Mouse (Mus musculus) forebrain, embryonic 11.5 days (tissue): ENCODE measurements around the gene Kif9. TPM values are rescaled to one million over a fixed set of nuclear protein-coding genes. Genes with fewer than 3 reads are reported as not detected.

ENCODE experiments used
- ATAC-seq: fragments of 200-750 bp; cut with Nextera tagmentation; replicated peaks from 2 replicates; pipeline ENCODE4 v1.8.0; 2017; ENCODE audit warnings: moderate TSS enrichment; ENCODE audit not compliant: low FRiP score
- DNase-seq: peaks from one replicate; pipeline ENCODE4 v3.0.0-alpha.2; 2017; ENCODE audit warnings: low spot score
- H3K27ac ChIP-seq: fragments of 300-500 bp; sonication (generic); 2 replicates; pipeline ENCODE4 v1.5.1; 2014; ENCODE audit warnings: low read depth, low read length
- H3K27me3 ChIP-seq: fragments of 300-500 bp; sonication (generic); 2 replicates; pipeline ENCODE4 v1.6.1; 2014; ENCODE audit warnings: mild to moderate bottlenecking, low read length, mixed read lengths; ENCODE audit not compliant: control insufficient read depth, insufficient read depth
- H3K36me3 ChIP-seq: fragments of 300-500 bp; sonication (generic); 2 replicates; pipeline ENCODE4 v1.6.1; 2014; ENCODE audit warnings: mild to moderate bottlenecking, low read length, moderate library complexity, mixed read lengths; ENCODE audit not compliant: control insufficient read depth, insufficient read depth
- H3K4me1 ChIP-seq: fragments of 300-500 bp; sonication (generic); replicated peaks from 2 replicates; pipeline ENCODE4 v1.6.1; 2014; ENCODE audit warnings: low read length, mixed read lengths; ENCODE audit not compliant: control insufficient read depth, insufficient read depth
- H3K4me2 ChIP-seq: fragments of 300-500 bp; sonication (generic); 2 replicates; pipeline ENCODE4 v1.6.1; 2014; ENCODE audit warnings: low read depth, mild to moderate bottlenecking, low read length, moderate library complexity, mixed read lengths; ENCODE audit not compliant: severe bottlenecking
- H3K4me3 ChIP-seq: fragments of 300-500 bp; sonication (generic); 2 replicates; pipeline ENCODE4 v1.5.1; 2014; ENCODE audit warnings: low read depth, low read length
- H3K9ac ChIP-seq: fragments of 300-500 bp; sonication (generic); 2 replicates; pipeline ENCODE4 v1.6.1; 2014; ENCODE audit warnings: low read length
- H3K9me3 ChIP-seq: fragments of 300-500 bp; sonication (generic); 2 replicates; pipeline ENCODE4 v1.6.1; 2016; ENCODE audit warnings: low read length, mixed read lengths; ENCODE audit not compliant: control insufficient read depth
- WGBS: fragments of 180-500 bp; shearing (Covaris S2); extraction: QIAGEN DNeasy Blood & Tissue Kit; methylation state at CpG from one replicate; pipeline ENCODE4 v1.1.7; 2014; 5-methylcytosine and 5-hydroxymethylcytosine counted together
- polyA plus RNA-seq: library from polyadenylated mRNA; unstranded; fragments of >200 nt; fragmentation: Nextera tagmentation; extraction: Ambion mirVana; gene quantifications from 2 replicates; pipeline ENCODE4 v1.2.1, GENCODE M21; 2014

Gene Kif9
- polyA plus RNA-seq, 1 experiment from 2014 or later, result 0.88 TPM

DNA sequence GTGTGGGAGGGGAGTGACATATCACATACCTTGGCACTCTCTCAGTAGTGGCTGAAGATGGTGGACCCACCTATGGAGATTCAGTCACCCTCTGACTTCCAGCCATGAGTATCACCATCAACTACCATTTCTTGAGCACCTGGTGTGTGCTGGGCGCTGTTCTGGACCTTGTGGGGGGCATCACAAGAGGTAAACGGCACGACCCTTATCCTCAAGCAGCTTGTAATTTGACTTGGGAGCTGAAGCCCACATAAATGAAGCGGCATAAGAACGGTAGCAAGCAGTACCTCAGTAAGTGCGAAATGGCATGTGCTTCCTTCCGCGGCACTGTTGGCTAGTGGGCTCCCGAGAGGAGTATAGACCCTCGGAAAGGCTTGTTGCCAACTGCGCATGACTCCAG, 1.2 kb downstream of the Kif9 start:
- DNase-seq, result no peak
- H3K36me3 ChIP-seq, result no peaks in the 10 kb centered on the region
- no peak overlapping the region for H3K27ac ChIP-seq
- ATAC-seq, result no peak
- H3K4me3 ChIP-seq, result no peak overlapping the region
- no peak overlapping the region for H3K9ac ChIP-seq
- peaks cover 5% of the 10 kb centered on the region; the same call in 1 of the 2 replicates for H3K4me1 ChIP-seq
- H3K9me3 ChIP-seq, result no peaks in the 10 kb centered on the region
- 57% methylated on average over 11 of the region's 11 CpGs for WGBS
- H3K4me2 ChIP-seq, result no peak overlapping the region
- peaks cover 2% of the 10 kb centered on the region for H3K27me3 ChIP-seq

- no peak overlapping the region for H3K4me3 ChIP-seq
- 76% methylated on average over 4 of the region's 4 CpGs for WGBS
- ATAC-seq, result no peak
- H3K27ac ChIP-seq, result no peak overlapping the region
- no peaks in the 10 kb centered on the region for H3K36me3 ChIP-seq
- H3K4me1 ChIP-seq, result peaks cover 5% of the 10 kb centered on the region; the same call in 1 of the 2 replicates
- no peak overlapping the region for H3K9ac ChIP-seq
- H3K4me2 ChIP-seq, result no peak overlapping the region
- peaks cover 2% of the 10 kb centered on the region for H3K27me3 ChIP-seq
- no peak for DNase-seq
- H3K9me3 ChIP-seq, result no peaks in the 10 kb centered on the region
Measured at GRCm38 (mm10) chr9:110478639-110479038, 1.9 kb downstream of the Kif9 start.

DNA sequence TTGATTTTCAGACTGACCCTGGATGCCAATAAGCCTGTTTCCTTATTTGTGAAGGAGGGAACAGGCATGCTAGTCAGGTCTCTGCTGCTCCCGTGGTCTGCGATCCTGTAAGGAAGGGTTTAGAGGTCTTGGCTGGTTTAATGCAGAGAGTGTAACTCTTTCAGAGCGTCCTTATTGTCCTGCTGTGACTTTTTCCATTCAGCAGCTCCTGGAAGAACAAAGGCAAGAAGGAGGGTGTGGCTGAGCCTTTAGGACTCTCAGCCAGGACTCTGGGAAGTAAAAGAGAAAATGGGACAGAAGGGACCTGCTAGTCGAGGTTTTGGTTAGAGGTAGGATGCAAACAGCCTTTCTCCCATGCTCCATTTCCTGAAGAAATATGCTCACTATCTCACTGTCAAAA, 12.1 kb downstream of the Kif9 start:
- Histone ChIP-seq H3K9ac (no peak overlapping the region), H3K27me3 (no peaks in the 10 kb centered on the region), H3K4me3 (no peak overlapping the region), H3K36me3 (no peaks in the 10 kb centered on the region), H3K9me3 (peaks cover 6% of the 10 kb centered on the region; the same call in 1 of the 2 replicates), H3K4me1 (no peaks in the 10 kb centered on the region), H3K27ac (no peak overlapping the region), H3K4me2 (no peak overlapping the region)
- WGBS, result 23% methylated on average over 4 of the region's 4 CpGs
- DNase-seq (no peak), ATAC-seq (no peak)

DNA sequence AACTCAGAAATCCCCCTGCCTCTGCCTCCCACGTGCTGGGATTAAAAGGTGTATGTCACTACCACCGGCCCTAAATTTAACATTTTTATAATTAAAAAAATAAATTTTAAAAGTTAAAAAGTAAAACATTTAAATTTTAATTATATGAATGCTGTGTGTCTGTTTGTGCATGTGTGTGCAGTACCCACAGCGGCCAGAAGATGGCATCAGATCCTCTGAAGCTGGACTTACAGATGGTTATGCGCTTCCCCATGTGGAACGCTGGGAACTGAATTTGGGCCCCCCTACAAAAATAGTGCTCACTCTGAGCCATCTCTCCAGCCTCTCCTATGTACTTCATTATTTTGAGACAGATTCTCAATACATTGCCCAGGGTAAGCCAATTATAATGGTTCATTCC, 14.2 kb downstream of the Kif9 start:
- no peak overlapping the region for H3K4me3 ChIP-seq
- H3K9ac ChIP-seq, result no peak overlapping the region
- H3K9me3 ChIP-seq, result peaks cover 6% of the 10 kb centered on the region; the same call in 1 of the 2 replicates
- no peaks in the 10 kb centered on the region for H3K36me3 ChIP-seq
- H3K27ac ChIP-seq, result no peak overlapping the region
- WGBS, result 60% methylated on average over 5 of the region's 5 CpGs
- no peaks in the 10 kb centered on the region for H3K27me3 ChIP-seq
- no peak overlapping the region for H3K4me2 ChIP-seq
- ATAC-seq, result no peak
- no peaks in the 10 kb centered on the region for H3K4me1 ChIP-seq
- no peak for DNase-seq

DNA sequence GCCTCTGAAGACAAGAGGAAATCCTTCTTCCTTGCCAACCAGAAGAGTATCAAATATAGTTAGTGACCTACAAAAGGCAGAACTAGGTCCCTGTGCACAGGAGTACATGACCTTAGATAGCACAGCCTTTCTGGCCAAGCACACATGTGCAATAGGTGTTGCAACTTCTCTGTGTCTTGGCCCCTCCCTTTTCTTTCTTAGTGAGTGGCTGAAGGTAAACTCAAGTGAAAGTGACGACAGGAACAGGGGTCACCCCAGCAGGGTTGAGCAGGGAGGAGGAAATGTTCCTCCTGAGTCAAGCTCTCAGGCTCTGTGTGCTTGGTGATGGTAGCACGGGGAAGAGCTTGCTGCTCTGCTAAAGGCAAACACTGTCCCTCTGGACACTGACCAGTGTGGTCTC, 49.0 kb downstream of the Kif9 start:
- Histone ChIP-seq H3K27me3 (no peaks in the 10 kb centered on the region), H3K4me3 (no peak overlapping the region), H3K27ac (no peak overlapping the region), H3K4me2 (no peak overlapping the region), H3K9ac (no peak overlapping the region), H3K36me3 (no peaks in the 10 kb centered on the region), H3K9me3 (no peaks in the 10 kb centered on the region), H3K4me1 (no peaks in the 10 kb centered on the region)
- DNase-seq, result no peak
- WGBS, result 64% methylated on average over 2 of the region's 2 CpGs
- ATAC-seq, result no peak

- ATAC-seq (no peak), DNase-seq (no peak)
- Histone ChIP-seq H3K9me3 (no peaks in the 10 kb centered on the region), H3K27ac (no peak overlapping the region), H3K9ac (no peak overlapping the region), H3K27me3 (no peaks in the 10 kb centered on the region), H3K4me3 (no peak overlapping the region), H3K4me2 (no peak overlapping the region), H3K4me1 (peaks cover under 1% of the 10 kb centered on the region), H3K36me3 (no peaks in the 10 kb centered on the region)
- 32% methylated on average over 9 of the region's 9 CpGs for WGBS
Measured at GRCm38 (mm10) chr9:110529002-110529737, 52.4 kb downstream of the Kif9 start.

GRCm38 (mm10) chr9:110530650-110531049, 53.9 kb downstream of the Kif9 start:
- DNase-seq (no peak), ATAC-seq (no peak)
- Histone ChIP-seq H3K4me1 (peaks cover 9% of the 10 kb centered on the region), H3K27me3 (no peaks in the 10 kb centered on the region), H3K4me2 (no peak overlapping the region), H3K27ac (no peak overlapping the region), H3K9me3 (no peaks in the 10 kb centered on the region), H3K36me3 (no peaks in the 10 kb centered on the region), H3K9ac (no peak overlapping the region), H3K4me3 (no peak overlapping the region)
- WGBS, result 69% methylated on average over 3 of the region's 3 CpGs

DNA sequence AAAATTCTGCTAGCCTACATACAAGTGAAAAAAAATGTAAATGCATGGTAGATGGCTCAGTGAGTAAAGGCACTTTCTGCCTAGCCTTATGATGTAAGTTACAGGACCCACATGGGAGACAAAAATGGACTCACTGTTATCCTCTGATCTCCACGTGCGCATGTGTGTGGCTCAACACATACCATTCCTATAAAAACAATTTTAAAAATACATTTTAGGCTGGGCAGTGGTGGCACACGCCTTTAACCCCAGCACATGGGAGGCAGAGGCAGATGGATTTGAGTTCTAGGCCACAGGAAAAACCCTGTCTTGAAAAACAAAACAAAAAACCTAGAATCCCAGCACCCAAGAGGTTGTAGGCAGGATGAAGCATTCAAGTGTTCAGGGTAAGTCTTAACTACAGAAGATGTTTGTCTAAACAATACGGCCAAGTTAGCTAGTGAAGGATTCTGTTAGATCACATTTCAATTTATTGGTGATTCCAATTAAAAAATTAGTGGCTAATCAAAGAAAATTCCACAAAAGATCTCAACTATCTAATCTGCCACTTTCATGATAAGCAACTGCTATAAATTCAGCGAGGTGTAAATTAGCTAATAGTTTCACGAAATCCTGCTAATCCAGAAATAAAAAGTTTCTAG, 54.5 kb downstream of the Kif9 start:
- H3K4me3 ChIP-seq, result peak overlapping the region; percentile 95
- peak overlapping the region; percentile 99 for H3K27ac ChIP-seq
- ATAC-seq, result no peak
- H3K27me3 ChIP-seq, result no peaks in the 10 kb centered on the region
- H3K4me2 ChIP-seq, result peak overlapping the region; percentile 67
- 30% methylated on average over 6 of the region's 6 CpGs for WGBS
- H3K36me3 ChIP-seq, result no peaks in the 10 kb centered on the region
- no peak for DNase-seq
- peaks cover 9% of the 10 kb centered on the region for H3K4me1 ChIP-seq
- H3K9ac ChIP-seq, result peak overlapping the region; percentile 98; the same call in 1 of the 2 replicates
- H3K9me3 ChIP-seq, result no peaks in the 10 kb centered on the region
